Mouse (Mus musculus) thymus, adult 18-20 months (tissue): ENCODE results near the gene Sfswap.
A peak's percentile ranks its signal among the peaks of the same experiment; 100 is the strongest.

Source experiments
- DNase-seq, 2 experiments: peaks; one replicate each; pipeline ENCODE4 v3.0.0; 2022; ENCODE audit warnings: mixed read lengths in 2 of 2

The Sfswap gene

GRCm38 (mm10) chr5:129533731-129534130, 32.7 kb downstream of the Sfswap start:
- no peak for DNase-seq

GRCm38 (mm10) chr5:129534500-129534899, 33.5 kb downstream of the Sfswap start:
- no peak for DNase-seq

GRCm38 (mm10) chr5:129535021-129535420, 34.0 kb downstream of the Sfswap start:
- no peak for DNase-seq

GRCm38 (mm10) chr5:129535431-129535830, 34.4 kb downstream of the Sfswap start:
- DNase-seq: no peak

- DNase-seq: no peak
These were observed 37.8 kb downstream of the Sfswap start for GRCm38 (mm10) chr5:129538826-129539225.

GRCm38 (mm10) chr5:129542236-129542635, 41.2 kb downstream of the Sfswap start:
- DNase-seq: no peak

- DNase-seq: no peak
These were observed 44.8 kb downstream of the Sfswap start for GRCm38 (mm10) chr5:129545787-129546186.

- DNase-seq: no peak
These were observed 48.7 kb downstream of the Sfswap start for GRCm38 (mm10) chr5:129549716-129550115.

GRCm38 (mm10) chr5:129550790-129551189, 49.8 kb downstream of the Sfswap start:
- no peak for DNase-seq

- DNase-seq: no peak
These were observed 51.0 kb downstream of the Sfswap start for GRCm38 (mm10) chr5:129551991-129552390.

GRCm38 (mm10) chr5:129553642-129554041, 52.6 kb downstream of the Sfswap start:
- no peak for DNase-seq

- no peak for DNase-seq
These were observed 57.6 kb downstream of the Sfswap start for GRCm38 (mm10) chr5:129558591-129558990.

- no peak for DNase-seq
These were observed 58.3 kb downstream of the Sfswap start for GRCm38 (mm10) chr5:129559283-129559682.

- DNase-seq: no peak
These were observed 61.3 kb downstream of the Sfswap start for GRCm38 (mm10) chr5:129562342-129562741.

- DNase-seq: no peak
These were observed 67.6 kb downstream of the Sfswap start for GRCm38 (mm10) chr5:129568596-129568995.

- DNase-seq: no peak
These were observed 77.2 kb downstream of the Sfswap start for GRCm38 (mm10) chr5:129578201-129578600.

GRCm38 (mm10) chr5:129580046-129580445, 79.0 kb downstream of the Sfswap start:
- no peak for DNase-seq

GRCm38 (mm10) chr5:129580572-129580971, 79.6 kb downstream of the Sfswap start:
- DNase-seq: no peak

GRCm38 (mm10) chr5:129581015-129581414, 80.0 kb downstream of the Sfswap start:
- no peak for DNase-seq

- no peak for DNase-seq
These were observed 82.3 kb downstream of the Sfswap start for GRCm38 (mm10) chr5:129583331-129583730.

GRCm38 (mm10) chr5:129583761-129584582, 83.0 kb downstream of the Sfswap start, which contains the start of gene Mmp17:
Gene Mmp17, plus strand, starts transcription at chr5:129584169.
- peak; percentile 75 to 84 for DNase-seq

- peak; percentile 28 to 41 for DNase-seq
These were observed 83.8 kb downstream of the Sfswap start for GRCm38 (mm10) chr5:129584583-129585541.

- DNase-seq: peak; percentile 73 to 80
These were observed 85.0 kb downstream of the Sfswap start for GRCm38 (mm10) chr5:129586016-129586415.
